Mouse (Mus musculus) erythroblast, embryonic 14.5 days (primary cell): ENCODE results near the gene Oard1.

ENCODE experiments used
- GATA1 ChIP-seq: IDR thresholded peaks from 2 replicates; pipeline ENCODE4 v1.6.1; 2012; ENCODE audit warnings: low read length, inconsistent platforms, mixed read lengths
- TAL1 ChIP-seq: IDR thresholded peaks from 3 replicates; pipeline ENCODE4 v1.6.1; 2012; ENCODE audit warnings: low read length, inconsistent platforms, mixed read lengths

DNA sequence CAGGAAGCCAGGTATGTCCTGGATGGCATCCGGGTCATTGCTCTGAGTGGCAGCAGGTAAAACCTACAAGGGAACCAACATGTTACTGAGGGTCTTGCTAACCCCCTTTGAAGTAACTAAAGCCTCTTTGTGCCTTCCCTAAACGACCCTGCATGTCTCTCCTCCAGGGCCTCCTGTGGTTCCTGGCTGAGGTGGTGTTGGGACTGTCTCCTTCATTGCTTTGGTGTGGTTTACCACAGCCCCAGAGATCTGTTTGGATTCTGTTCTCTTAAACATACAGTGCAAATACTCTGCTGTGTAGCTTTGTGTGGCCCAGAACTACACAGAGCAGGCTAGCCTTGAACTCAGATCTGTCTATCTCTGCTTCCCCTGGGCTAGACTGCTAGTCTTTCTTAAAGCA lies 9.8 kb downstream of the Oard1 start:
- no peak for TF ChIP-seq GATA1
- no peak for TF ChIP-seq TAL1
